Mouse (Mus musculus): ENCODE measurements around the gene Tmem165. TPM values are rescaled to one million over a fixed set of nuclear protein-coding genes. Genes with fewer than 3 reads are reported as not detected.

Gene Tmem165
- polyA plus RNA-seq, 1 experiment from 2014 or later = 99.0 TPM

DNA sequence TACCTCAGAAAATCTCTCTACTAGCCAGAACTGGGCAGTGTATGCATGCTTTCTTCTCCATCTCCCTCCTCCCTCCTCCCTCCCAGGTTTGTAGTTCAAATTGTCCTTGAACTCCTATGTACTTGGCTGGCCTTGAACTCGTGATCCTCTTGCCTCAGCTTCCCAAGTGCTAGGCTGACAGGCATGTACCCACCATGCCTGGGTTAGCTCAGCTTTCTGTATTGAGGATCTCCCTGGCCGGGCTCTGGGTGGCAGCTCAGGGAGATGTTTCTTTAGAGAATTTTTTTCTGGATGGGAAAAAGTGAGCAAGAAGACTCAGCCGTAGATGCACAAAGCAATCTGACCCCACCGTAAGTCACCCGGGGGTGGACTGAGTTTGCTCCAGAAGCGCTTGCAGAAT, 30.7 kb upstream of the Tmem165 start:
- 88% methylated on average over 6 of the region's 6 CpGs for WGBS
- Histone ChIP-seq H3K9me3 (no peaks in the 10 kb centered on the region), H3K4me3 (replicated peaks) (no peak overlapping the region), H3K27ac (no peak overlapping the region), H3K36me3 (peaks cover 20% of the 10 kb centered on the region), H3K4me2 (no peak overlapping the region), H3K9ac (no peak overlapping the region), H3K4me1 (no peaks in the 10 kb centered on the region), H3K27me3 (replicated peaks) (no peaks in the 10 kb centered on the region)
- no peak for ATAC-seq (ENCODE audit: insufficient read depth, low FRiP score, low read depth)

DNA sequence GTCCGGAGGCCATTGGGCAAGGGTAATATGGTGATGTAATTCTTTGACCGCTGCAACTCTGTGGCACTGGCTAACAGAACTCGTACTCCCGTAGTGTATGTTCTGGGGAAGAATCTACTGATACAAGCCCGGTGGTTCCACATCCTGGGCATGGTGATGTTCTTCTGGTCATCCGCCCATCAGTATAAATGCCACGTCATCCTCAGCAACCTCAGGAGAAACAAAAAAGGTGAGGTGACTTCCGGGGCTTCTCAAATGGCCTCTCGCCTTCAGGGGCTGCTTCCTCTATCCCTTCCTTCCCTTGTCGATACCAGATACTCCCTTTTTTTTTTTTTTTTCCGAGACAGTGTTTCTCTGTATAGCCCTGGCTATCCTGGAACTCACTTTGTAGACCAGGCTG, 30.2 kb upstream of the Tmem165 start:
- Histone ChIP-seq H3K9ac (no peak overlapping the region), H3K4me3 (replicated peaks) (no peak overlapping the region), H3K27me3 (replicated peaks) (no peaks in the 10 kb centered on the region), H3K4me2 (no peak overlapping the region), H3K9me3 (no peaks in the 10 kb centered on the region), H3K36me3 (peaks cover 20% of the 10 kb centered on the region), H3K4me1 (no peaks in the 10 kb centered on the region), H3K27ac (no peak overlapping the region)
- ATAC-seq (ENCODE audit: insufficient read depth, low FRiP score, low read depth) = no peak
- WGBS = 90% methylated on average over 11 of the region's 11 CpGs

DNA sequence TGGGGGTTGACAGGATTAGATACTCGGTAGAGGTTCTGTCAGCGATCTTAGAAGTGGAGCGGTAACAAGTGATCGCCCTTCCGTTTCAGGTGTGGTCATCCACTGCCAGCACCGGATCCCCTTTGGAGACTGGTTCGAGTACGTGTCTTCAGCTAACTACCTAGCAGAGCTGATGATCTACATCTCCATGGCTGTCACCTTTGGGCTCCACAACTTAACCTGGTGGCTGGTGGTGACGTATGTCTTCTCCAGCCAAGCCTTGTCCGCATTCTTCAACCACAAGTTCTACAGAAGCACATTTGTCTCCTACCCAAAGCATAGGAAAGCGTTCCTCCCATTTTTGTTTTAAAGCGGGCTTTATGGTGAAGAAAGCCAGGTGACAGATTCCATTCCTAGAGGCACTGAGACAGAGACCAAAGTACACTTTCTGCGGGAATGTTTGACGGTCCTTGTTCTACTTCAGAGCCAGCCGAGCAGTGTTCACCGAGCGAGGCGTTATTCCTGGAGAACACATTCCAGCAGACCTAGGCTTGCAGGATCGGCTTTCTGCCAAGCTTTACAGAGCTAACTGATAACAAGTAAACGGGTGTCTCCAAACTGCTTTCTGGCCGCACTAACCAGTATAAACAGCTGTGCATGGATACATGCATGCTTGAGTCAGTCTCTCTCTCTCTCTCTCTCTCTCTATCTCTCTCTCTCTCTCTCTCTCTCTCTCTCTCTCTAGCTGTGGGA, 29.1 kb upstream of the Tmem165 start:
- Histone ChIP-seq H3K27ac (no peak overlapping the region), H3K36me3 (peaks cover 17% of the 10 kb centered on the region), H3K9me3 (no peaks in the 10 kb centered on the region), H3K4me1 (no peaks in the 10 kb centered on the region), H3K4me2 (no peak overlapping the region), H3K27me3 (replicated peaks) (no peaks in the 10 kb centered on the region), H3K9ac (no peak overlapping the region), H3K4me3 (replicated peaks) (no peak overlapping the region)
- peak; percentile 71 for ATAC-seq (ENCODE audit: insufficient read depth, low FRiP score, low read depth)
- 75% methylated on average over 21 of the region's 21 CpGs for WGBS

DNA sequence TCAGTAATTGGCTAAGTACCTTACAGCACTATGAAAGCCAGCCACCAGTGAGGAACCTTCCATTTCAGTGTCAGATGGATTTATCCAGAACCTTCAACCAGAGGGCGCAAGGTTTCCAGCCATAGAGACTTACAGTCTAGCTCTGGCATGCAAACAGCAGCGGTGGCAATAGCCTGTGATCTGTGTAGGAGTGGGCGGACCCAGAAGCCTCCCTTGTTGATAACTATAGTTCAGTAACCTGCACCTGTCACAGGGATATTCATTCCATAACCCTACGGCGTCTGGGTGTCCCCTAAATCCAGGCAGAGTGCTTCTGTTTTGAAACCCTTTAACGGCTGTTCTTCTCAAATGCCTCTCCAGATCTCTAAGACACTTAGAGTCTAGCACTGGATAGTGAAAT, 24.1 kb upstream of the Tmem165 start:
- H3K4me3 ChIP-seq (replicated peaks) = no peak overlapping the region
- ATAC-seq (ENCODE audit: insufficient read depth, low FRiP score, low read depth) = no peak
- no peaks in the 10 kb centered on the region for H3K4me1 ChIP-seq
- H3K9ac ChIP-seq = no peak overlapping the region
- no peak overlapping the region for H3K27ac ChIP-seq
- no peak overlapping the region for H3K4me2 ChIP-seq
- H3K9me3 ChIP-seq = no peaks in the 10 kb centered on the region
- H3K36me3 ChIP-seq = peaks cover 3% of the 10 kb centered on the region; the same call in 1 of the 2 replicates
- 73% methylated on average over 6 of the region's 6 CpGs for WGBS
- H3K27me3 ChIP-seq (replicated peaks) = no peaks in the 10 kb centered on the region

- Histone ChIP-seq H3K27me3 (replicated peaks) (no peaks in the 10 kb centered on the region), H3K27ac (no peak overlapping the region), H3K4me2 (no peak overlapping the region), H3K9me3 (no peaks in the 10 kb centered on the region), H3K4me1 (no peaks in the 10 kb centered on the region), H3K36me3 (peaks cover 3% of the 10 kb centered on the region; the same call in 1 of the 2 replicates), H3K4me3 (replicated peaks) (no peak overlapping the region), H3K9ac (no peak overlapping the region)
- ATAC-seq (ENCODE audit: insufficient read depth, low FRiP score, low read depth) = no peak
- 48% methylated on average over 3 of the region's 3 CpGs for WGBS
Observed at GRCm38 (mm10) chr5:76160086-76160485, 23.6 kb upstream of the Tmem165 start.

- Histone ChIP-seq H3K9me3 (no peaks in the 10 kb centered on the region), H3K4me1 (no peaks in the 10 kb centered on the region), H3K4me3 (replicated peaks) (no peak overlapping the region), H3K27ac (no peak overlapping the region), H3K9ac (no peak overlapping the region), H3K4me2 (no peak overlapping the region), H3K27me3 (replicated peaks) (no peaks in the 10 kb centered on the region), H3K36me3 (no peaks in the 10 kb centered on the region)
- ATAC-seq (ENCODE audit: insufficient read depth, low FRiP score, low read depth) = no peak
- WGBS = 91% methylated on average over 6 of the region's 6 CpGs
Observed at GRCm38 (mm10) chr5:76161491-76161890, 22.2 kb upstream of the Tmem165 start.

GRCm38 (mm10) chr5:76162926-76163325, 20.8 kb upstream of the Tmem165 start:
- no peaks in the 10 kb centered on the region for H3K27me3 ChIP-seq (replicated peaks)
- no peaks in the 10 kb centered on the region for H3K4me1 ChIP-seq
- no peaks in the 10 kb centered on the region for H3K36me3 ChIP-seq
- no peak overlapping the region for H3K4me3 ChIP-seq (replicated peaks)
- H3K27ac ChIP-seq = no peak overlapping the region
- no peak for ATAC-seq (ENCODE audit: insufficient read depth, low FRiP score, low read depth)
- 83% methylated on average over 5 of the region's 5 CpGs for WGBS
- no peak overlapping the region for H3K4me2 ChIP-seq
- no peak overlapping the region for H3K9ac ChIP-seq
- H3K9me3 ChIP-seq = no peaks in the 10 kb centered on the region

- Histone ChIP-seq H3K9me3 (no peaks in the 10 kb centered on the region), H3K27ac (no peak overlapping the region), H3K9ac (no peak overlapping the region), H3K4me3 (replicated peaks) (no peak overlapping the region), H3K27me3 (replicated peaks) (no peaks in the 10 kb centered on the region), H3K36me3 (no peaks in the 10 kb centered on the region), H3K4me2 (no peak overlapping the region), H3K4me1 (no peaks in the 10 kb centered on the region)
- ATAC-seq (ENCODE audit: insufficient read depth, low FRiP score, low read depth) = no peak
- 53% methylated on average over 4 of the region's 4 CpGs for WGBS
Observed at GRCm38 (mm10) chr5:76163828-76164390, 19.8 kb upstream of the Tmem165 start.

- Histone ChIP-seq H3K4me1 (no peaks in the 10 kb centered on the region), H3K4me2 (no peak overlapping the region), H3K4me3 (replicated peaks) (no peak overlapping the region), H3K9me3 (no peaks in the 10 kb centered on the region), H3K36me3 (no peaks in the 10 kb centered on the region), H3K9ac (no peak overlapping the region), H3K27ac (no peak overlapping the region), H3K27me3 (replicated peaks) (no peaks in the 10 kb centered on the region)
- 65% methylated on average over 7 of the region's 7 CpGs for WGBS
- no peak for ATAC-seq (ENCODE audit: insufficient read depth, low FRiP score, low read depth)
Observed at GRCm38 (mm10) chr5:76164827-76165226, 18.9 kb upstream of the Tmem165 start.

DNA sequence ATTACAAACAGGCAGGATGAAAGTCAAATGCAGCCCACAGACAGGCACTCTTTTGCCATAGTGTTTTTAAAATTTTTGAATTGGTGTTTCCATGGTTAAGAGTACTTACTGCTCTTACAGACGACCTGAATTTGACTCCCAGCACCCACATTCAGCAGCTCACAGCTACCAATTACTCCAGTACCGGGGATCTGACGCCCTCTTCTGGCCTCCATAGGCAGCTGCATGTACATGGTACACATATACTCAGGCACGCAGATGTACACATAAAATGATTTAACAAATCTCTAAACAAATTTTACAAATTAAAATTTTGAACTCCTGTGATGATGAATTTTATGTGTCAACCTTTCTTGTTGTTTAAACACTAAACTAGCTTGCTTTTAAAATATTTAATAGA, 13.2 kb upstream of the Tmem165 start:
- Histone ChIP-seq H3K4me3 (replicated peaks) (no peak overlapping the region), H3K9me3 (no peaks in the 10 kb centered on the region), H3K4me2 (no peak overlapping the region), H3K27me3 (replicated peaks) (no peaks in the 10 kb centered on the region), H3K4me1 (no peaks in the 10 kb centered on the region), H3K36me3 (no peaks in the 10 kb centered on the region), H3K9ac (no peak overlapping the region), H3K27ac (no peak overlapping the region)
- ATAC-seq (ENCODE audit: insufficient read depth, low FRiP score, low read depth) = no peak
- WGBS = 75% methylated on average over 4 of the region's 4 CpGs

DNA sequence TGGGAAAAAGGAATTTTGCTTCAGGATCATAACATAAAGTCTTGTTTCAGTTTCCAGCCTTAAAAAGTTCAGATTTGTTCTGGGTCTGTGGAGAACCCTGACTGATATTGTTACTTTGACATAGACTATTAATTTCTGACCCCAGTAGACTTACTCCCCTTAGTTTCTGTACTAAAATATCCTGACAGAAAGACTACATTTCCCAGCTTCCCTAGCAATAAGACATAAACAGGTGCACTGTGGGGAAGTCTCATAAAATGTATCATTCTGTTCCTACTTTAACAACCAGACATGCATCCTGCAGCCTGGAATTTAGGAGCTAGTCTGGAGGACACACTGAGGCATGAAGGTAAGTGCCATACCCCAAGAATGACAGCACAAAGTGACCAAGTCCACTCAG, 12.6 kb upstream of the Tmem165 start:
- Histone ChIP-seq H3K4me2 (no peak overlapping the region), H3K36me3 (no peaks in the 10 kb centered on the region), H3K4me1 (no peaks in the 10 kb centered on the region), H3K9me3 (no peaks in the 10 kb centered on the region), H3K4me3 (replicated peaks) (no peak overlapping the region), H3K27me3 (replicated peaks) (no peaks in the 10 kb centered on the region), H3K9ac (no peak overlapping the region), H3K27ac (no peak overlapping the region)
- ATAC-seq (ENCODE audit: insufficient read depth, low FRiP score, low read depth) = no peak

DNA sequence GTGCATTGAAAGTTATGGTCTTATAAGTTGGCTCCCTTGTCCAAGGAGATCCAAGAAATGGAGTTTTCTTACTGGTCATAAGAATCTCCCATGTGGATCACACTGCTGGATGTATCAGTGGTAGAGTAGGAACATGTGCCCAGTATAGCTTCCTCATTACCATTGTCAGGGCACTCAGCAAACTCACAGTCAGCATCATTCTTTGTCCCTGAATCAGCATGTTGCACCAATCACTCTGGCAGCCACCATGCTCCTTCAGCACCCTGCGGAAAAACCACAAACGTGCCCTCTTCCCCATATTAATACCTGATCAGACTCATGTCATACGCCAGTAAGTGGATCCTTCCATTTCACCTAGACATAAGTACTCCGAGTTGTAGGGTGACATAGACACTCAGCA, 8.6 kb upstream of the Tmem165 start:
- Histone ChIP-seq H3K27ac (no peak overlapping the region), H3K9me3 (no peaks in the 10 kb centered on the region), H3K4me3 (replicated peaks) (no peak overlapping the region), H3K27me3 (replicated peaks) (no peaks in the 10 kb centered on the region), H3K4me1 (peaks cover 9% of the 10 kb centered on the region), H3K4me2 (no peak overlapping the region), H3K9ac (no peak overlapping the region), H3K36me3 (no peaks in the 10 kb centered on the region)
- 86% methylated on average over 4 of the region's 4 CpGs for WGBS
- no peak for ATAC-seq (ENCODE audit: insufficient read depth, low FRiP score, low read depth)

GRCm38 (mm10) chr5:76176411-76176810, 7.3 kb upstream of the Tmem165 start:
- ATAC-seq (ENCODE audit: insufficient read depth, low FRiP score, low read depth) = no peak
- no peak overlapping the region for H3K9ac ChIP-seq
- H3K36me3 ChIP-seq = no peaks in the 10 kb centered on the region
- H3K4me3 ChIP-seq (replicated peaks) = no peak overlapping the region
- peaks cover 9% of the 10 kb centered on the region for H3K4me1 ChIP-seq
- 33% methylated on average over 3 of the region's 3 CpGs for WGBS
- H3K27ac ChIP-seq = no peak overlapping the region
- no peak overlapping the region for H3K4me2 ChIP-seq
- H3K27me3 ChIP-seq (replicated peaks) = no peaks in the 10 kb centered on the region
- no peaks in the 10 kb centered on the region for H3K9me3 ChIP-seq
